Mouse (Mus musculus) layer of hippocampus, adult 2 months (tissue): ENCODE measurements around the gene Amdhd1. TPM values are rescaled to one million over a fixed set of nuclear protein-coding genes. Genes with fewer than 3 reads are reported as not detected.

Experiments used
- DNase-seq, 2 experiments: peaks; one replicate each; pipeline ENCODE4 v3.0.0; 2022; ENCODE audit warnings: low spot score in 2 of 2
- H3K27ac ChIP-seq: fragments of 200-600 bp; 2 replicates; pipeline ENCODE4 v1.8.1; 2022
- H3K4me3 ChIP-seq: fragments of 200-600 bp; 2 replicates; pipeline ENCODE4 v1.8.1; 2022; ENCODE audit warnings: mild to moderate bottlenecking
- CTCF ChIP-seq: fragments of 200-600 bp; conservative IDR thresholded peaks from 2 replicates; pipeline ENCODE4 v1.8.1; 2022; ENCODE audit warnings: antibody characterized with exemption, mild to moderate bottlenecking, moderate library complexity
- total RNA-seq, 2 experiments: library from RNA; stranded (reverse); gene quantifications; 2 replicates each; pipeline ENCODE4 v1.2.3; 2021

Amdhd1 gene
- total RNA-seq, 2 experiments from 2014 or later: 0.28 to 0.37 TPM

DNA sequence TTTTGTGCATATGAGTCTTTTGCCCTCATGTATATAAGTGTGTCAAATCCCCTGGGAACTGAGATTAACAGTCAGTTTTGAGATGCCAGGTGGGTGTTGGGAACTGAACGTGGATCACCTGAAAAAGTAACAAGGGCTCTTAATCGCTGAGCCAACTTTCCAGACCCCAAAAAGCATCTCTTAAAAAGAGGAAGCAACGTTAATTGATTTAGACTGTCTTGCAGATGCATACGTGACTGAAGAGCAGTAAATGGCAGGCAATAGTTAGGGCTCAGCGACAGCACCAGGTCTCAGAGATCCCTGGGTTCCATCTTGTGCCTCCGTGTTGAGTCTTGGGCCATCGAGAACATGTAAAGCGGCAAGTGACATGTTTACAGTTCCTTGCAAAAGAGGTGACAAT lies 12.8 kb upstream of the Amdhd1 start:
- Histone ChIP-seq H3K27ac (no peak overlapping the region), H3K4me3 (no peak overlapping the region)
- no peak for DNase-seq
- TF ChIP-seq CTCF: no peak

DNA sequence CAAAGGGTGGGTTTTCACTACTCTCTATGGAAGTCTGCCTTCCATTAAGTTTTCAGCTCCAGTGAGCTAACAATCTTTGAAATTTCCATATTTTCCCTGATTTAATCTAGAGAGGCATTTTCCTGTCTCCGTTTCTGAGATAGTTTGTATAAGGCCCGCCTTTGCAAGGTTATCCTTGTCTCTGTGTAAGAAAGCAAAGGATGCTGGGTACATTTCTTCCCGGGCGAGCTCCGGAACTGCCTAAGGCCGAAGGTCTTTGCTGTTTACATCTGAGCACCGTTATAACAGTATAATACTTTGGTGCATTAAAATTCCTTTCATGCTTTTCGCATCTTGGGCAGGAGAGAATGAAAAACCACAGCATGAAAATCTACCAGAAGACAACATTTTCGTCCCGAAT lies 10.0 kb upstream of the Amdhd1 start:
- Histone ChIP-seq H3K4me3 (no peak overlapping the region), H3K27ac (no peak overlapping the region)
- TF ChIP-seq CTCF: no peak
- no peak for DNase-seq

DNA sequence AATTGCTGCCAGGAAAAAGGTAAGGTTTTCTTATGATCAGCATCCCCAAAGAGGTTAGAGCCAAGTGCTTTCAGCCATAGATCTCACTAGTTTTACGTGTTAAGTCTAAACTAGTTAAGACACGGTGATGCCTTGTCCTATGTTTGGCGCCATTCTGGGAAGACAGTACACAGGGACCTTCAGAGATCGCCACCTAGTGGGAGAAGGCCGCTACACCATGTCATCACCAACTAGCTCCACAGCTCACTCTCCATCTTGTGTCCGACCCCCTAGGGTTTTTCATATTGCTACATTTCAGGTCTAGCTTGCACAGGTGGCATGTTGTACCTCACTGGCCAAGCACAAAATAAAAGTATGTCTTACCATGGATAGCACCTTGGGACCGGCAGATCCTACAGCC lies 9.2 kb upstream of the Amdhd1 start:
- TF ChIP-seq CTCF: peak; percentile 97
- DNase-seq: peak; percentile 49 to 76
- H3K4me3 ChIP-seq: no peak overlapping the region
- no peak overlapping the region for H3K27ac ChIP-seq

DNA sequence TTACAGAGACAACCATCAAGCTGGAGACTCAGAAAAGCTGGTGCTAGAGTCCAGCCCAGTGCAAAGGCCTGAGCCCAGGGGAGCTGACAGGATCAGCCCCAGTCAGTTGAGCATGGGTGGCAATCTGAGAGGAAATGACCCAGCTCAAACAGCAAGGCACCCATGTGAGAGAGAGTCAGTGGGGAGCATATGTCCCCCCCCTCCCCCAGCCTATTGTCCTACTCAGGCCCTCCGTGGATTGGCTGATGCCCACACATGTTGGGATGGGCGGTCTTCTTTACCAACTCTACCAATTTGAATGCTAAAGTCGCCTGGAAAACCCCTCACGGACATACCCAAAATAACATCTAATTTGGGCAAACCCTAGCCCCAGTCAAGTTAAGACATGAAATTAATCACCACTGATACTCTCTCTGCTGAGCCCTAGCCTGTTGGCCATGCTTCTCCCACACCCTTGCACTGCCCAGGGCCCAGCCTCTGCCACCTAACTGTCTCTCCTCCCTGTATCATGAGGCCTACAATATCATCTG lies 8.0 kb upstream of the Amdhd1 start:
- Histone ChIP-seq H3K27ac (no peak overlapping the region), H3K4me3 (no peak overlapping the region)
- no peak for DNase-seq
- TF ChIP-seq CTCF: no peak

DNA sequence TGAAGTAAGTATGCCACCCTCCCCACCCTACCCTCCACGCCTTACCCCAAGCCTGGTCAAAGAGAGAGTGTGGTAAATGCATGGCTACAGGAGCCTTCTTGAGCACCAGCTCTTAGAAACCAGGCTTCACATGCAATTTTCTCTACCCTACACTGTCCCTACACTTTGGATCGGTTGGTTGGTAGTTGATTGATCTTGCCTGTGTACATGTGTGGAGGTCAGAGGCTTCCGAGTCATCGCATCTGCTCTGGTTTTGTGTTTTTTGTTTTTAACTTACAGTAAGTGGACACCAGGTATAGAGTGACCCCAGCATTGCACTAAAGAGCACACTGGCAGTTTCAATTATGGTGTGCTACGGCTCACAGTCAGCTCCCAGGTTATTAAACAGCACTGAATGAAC lies 4.3 kb upstream of the Amdhd1 start:
- DNase-seq: no peak
- Histone ChIP-seq H3K4me3 (no peak overlapping the region), H3K27ac (no peak overlapping the region)
- no peak for TF ChIP-seq CTCF

DNA sequence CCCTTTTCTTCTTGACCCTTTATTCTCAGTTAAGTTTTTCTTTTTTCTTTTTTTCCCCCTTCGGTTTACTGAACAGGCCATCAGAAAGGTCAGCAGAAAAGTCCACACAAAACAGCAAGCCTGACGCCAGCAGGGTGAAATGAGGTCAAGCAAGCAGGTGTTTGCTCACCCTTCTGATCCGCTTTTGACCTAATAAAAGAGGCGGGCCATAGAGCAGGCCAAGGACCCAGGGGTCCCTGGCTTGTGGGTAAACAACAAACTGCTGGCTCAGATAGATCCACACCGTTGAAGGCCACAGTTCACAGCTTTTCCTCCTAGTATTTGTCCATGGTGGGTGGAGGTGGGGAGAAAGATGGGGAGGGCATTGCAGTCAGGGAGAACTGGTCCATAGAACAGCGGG lies 3.3 kb upstream of the Amdhd1 start:
- no peak for DNase-seq
- no peak for TF ChIP-seq CTCF
- no peak overlapping the region for H3K4me3 ChIP-seq
- no peak overlapping the region for H3K27ac ChIP-seq

DNA sequence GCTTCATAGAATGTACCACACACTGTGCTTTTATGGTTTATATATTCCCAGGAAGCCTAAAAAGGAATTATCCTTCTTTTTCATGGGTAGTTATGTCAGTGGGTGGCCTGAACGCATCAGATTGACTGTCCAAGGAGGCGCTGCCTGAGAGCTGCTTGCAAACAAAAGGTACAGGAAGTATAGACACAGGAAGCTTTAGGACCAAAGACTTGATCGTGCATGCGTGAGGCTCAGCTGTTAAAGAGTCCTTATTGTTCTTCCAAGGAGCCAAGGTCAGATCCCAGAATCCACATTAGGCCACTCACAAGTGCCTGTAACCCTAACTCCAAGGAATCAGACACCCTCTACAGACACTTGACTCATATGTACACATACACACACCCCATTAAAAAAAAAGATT lies 2.5 kb upstream of the Amdhd1 start:
- no peak for DNase-seq
- no peak overlapping the region for H3K4me3 ChIP-seq
- no peak for TF ChIP-seq CTCF
- no peak overlapping the region for H3K27ac ChIP-seq

DNA sequence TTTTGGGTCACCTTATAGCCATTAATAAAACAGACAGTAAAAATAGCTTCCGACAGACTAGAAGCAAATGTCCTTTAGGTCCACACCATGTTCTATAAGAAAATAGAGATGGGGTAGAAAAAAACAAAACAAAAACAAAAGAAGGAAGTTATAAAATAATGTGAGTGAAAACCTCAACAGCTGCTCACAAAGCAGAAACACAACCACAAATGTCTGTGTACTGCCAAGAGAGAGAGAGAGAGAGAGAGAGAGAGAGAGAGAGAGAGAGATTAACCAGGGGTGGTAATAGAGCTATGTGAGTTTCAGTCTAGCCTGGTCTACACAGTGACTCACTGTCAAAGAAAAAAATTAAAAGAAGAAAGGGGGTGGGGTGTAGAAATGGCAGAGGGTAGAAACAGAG lies 1.8 kb upstream of the Amdhd1 start:
- Histone ChIP-seq H3K4me3 (no peak overlapping the region), H3K27ac (no peak overlapping the region)
- DNase-seq: no peak
- no peak for TF ChIP-seq CTCF

DNA sequence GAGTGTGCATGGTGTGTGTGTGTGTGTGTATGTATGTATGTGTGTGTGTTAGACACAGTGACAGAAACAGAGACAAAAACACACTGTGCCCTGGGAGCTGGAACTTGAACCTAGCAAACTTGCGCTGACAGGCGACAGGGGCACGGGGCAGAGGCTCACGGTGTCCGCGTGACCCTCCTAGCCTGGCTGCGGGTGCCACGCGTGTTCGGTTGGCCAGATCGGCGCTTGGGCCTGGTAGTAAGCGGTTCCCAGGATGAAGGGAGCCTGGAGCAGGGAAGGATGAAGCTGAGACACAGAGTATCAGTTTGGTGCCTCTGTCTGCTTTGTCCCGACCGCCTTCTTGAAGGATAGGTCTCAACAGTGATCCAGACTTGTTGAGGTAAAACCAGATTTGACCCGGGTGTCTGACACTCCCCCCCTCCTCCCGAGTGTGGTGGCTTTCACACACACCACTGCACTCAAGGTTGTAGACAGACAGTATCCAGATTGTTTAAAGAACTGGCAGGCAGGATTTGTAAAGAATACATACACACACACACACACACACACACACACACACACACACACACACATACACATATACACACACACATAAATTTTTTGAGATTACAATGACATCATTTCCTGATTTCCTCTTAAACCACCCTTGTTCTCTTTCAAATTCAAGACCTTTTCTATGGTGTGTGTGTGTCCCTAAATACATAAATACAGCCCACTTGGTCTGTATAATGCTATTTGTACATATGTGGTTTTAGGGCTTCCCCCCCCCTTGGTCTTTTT lies 788 bp upstream of the Amdhd1 start, which contains the start of gene Ccdc38:
Gene Ccdc38, plus strand, starts transcription at position 202 of the 780 bp plus-strand sequence.
- TF ChIP-seq CTCF: no peak
- DNase-seq: no peak
- Histone ChIP-seq H3K4me3 (peak within 1 kb of the TSS; percentile 49), H3K27ac (no peak within 1 kb of the TSS)

DNA sequence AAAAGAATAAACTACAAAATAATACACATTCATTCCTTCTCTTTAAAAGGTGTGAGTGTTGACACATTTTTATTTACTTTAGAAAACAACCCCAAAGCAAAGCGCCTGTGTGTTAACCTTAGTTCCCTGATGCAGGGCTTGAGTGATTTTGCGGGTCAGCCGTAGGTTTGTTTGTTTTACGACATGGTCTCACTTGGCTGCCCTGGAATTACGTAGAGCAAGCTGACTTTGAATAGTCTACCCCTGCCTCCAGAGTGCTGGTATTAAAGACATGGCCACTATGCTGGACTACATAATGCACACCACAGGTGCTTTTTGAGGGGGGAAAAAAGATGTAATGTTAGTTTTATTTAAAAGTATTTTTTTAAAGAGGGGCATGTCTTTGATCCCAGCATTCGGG lies 1.0 kb downstream of the Amdhd1 start:
- no peak for TF ChIP-seq CTCF
- no peak overlapping the region for H3K4me3 ChIP-seq
- no peak overlapping the region for H3K27ac ChIP-seq
- no peak for DNase-seq

DNA sequence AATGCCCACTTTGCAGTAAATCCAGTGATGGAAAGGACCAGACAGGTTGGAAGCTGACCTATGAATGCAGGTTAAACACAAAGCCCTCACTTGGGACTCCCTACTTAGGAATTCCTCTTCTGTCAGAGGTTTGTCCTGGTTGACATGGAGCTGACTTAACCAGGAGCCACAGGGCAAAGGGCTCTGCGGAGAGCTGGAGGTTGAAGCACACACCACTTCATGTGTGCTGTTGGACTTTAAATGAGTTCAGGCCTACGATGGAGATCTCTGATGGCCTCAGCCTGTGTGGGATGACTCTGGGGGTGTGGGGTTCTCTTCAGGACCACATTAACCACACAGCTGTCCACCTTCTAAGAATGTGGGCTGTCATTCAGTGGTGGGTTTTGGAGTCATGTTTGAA lies 1.5 kb downstream of the Amdhd1 start:
- Histone ChIP-seq H3K4me3 (no peak overlapping the region), H3K27ac (no peak overlapping the region)
- no peak for DNase-seq
- TF ChIP-seq CTCF: no peak

DNA sequence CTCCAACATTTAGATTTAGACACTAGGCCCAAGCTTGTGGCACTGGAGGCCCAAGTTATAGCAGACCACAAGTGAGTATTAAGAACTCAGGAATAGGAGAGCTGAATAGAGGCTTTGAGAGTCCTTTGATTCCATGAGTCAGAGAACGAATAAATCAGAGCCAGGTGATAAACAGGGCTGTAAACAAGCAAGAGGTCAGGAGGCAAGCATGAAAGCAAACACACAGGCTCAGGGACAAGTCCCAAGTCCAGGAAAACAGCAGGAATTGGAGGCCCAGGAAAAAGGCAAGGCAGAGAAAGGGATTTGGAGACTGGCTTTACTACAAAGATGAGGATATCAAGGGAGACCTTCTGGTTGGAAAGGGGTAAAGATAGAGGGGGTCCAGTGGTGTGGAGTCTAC lies 14.5 kb downstream of the Amdhd1 start:
- no peak for DNase-seq
- no peak for TF ChIP-seq CTCF
- H3K27ac ChIP-seq: no peak overlapping the region
- no peak overlapping the region for H3K4me3 ChIP-seq

DNA sequence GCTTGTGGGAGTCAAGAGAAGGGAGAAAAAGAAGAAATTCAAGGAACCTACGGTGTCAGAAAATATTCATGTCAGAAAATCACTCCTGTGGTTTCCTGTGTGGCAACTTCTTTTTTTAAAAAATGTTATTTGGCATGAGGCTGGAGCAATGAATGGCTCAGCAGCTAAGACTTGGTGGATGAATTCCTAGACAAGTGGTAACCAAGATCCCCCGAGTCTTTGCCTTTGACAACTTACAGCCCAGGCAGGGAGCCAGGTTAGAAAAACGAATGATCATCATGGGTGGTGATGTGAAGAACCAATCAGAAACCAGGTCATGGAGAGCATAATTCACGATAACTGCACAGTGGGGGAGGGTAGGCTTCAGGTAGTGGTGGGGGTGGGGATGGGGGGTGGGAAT lies 18.8 kb downstream of the Amdhd1 start:
- DNase-seq: no peak
- Histone ChIP-seq H3K27ac (no peak overlapping the region), H3K4me3 (no peak overlapping the region)
- TF ChIP-seq CTCF: no peak

DNA sequence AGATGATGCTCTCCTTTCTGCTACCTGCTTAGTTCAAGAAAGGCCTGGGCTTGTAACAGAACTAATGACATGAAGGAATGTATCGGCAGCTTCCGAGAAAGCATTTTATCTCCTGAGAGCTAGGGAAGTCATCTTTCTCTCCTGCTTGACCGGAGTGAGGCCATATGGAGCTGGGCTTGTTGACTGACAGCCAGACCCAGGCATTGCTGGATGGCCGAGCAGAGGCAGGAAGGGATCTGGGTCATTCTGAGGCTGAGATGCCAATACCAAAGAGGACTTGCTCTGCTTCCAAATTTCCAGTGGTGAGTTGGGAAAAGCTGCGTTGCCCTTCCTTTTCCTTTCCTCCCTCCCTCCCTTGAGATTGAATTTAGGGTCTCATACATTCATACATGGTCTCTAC lies 20.1 kb downstream of the Amdhd1 start:
- TF ChIP-seq CTCF: no peak

More for the DNA sequence above, 20.1 kb downstream of the Amdhd1 start:
- no peak for DNase-seq
- no peak overlapping the region for H3K4me3 ChIP-seq
- no peak overlapping the region for H3K27ac ChIP-seq
